Mouse (Mus musculus): ENCODE data around the gene Atic.

The Atic gene

DNA sequence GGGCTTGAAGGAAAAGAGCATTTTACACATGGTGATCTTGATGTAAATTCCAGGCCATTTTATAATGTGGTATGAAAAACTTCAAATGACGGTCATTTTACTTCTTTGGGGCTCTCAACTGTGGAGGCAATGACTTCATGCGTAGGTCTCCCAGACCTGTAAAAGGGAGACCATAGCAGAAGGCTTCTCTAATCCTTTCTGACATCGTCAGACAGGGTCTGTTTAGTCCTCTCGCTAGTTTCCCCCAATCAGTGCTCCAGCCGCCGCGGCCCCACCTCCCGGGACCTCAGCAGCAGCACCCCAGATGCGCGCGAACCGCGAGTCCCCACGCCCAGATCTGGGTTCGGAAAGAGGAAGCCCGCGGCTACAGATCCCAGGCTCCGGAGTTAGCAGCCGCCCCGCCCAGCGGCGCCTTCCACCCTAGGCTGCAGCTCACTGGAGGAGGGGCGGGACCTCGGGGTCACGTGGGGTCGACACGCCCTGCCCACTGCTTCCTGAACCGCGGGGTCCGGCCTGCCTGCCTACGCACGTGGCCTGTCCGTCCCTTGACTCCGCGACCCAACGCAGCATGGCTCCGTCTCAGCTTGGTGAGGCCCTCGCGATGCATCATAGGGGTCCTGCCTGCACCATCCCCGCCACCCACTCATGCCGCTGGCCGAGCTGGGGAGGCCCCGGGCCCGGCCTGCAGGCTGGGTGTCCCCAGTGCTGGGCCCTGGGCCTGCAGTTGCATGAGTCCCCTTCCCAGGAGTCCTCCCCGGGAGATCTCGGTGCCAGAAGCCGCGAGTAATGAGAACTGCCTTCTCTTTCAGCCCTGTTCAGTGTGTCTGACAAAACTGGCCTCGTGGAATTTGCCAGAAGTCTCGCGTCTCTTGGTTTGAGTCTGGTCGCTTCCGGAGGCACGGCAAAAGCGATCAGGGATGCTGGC, at the start of gene Atic:
Gene Atic (plus strand): TSS at position 463 of the 925 bp plus-strand sequence.
- DNase-seq (ENCODE audit: low spot score in 2 of 2): peak; percentile 71 to 78

DNA sequence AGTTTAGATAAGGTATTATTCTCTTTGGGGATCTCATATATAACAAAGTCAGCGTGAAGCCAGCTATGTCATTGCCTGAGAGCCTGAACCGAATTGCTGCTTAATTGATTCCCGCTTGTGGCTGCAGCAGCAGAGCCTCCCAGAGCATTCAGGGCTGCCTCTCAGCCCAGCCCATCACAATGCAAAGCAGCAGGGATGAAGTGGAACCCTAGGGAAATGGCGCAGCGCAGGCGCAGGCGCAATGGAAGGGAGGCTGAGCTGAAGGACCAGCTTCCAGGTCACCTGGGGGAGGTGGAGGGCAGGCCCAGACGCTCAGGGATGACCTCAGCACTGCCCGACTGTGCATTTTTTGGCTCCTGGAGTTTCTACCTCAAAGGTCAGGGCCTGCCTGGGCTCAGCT, 49.7 kb upstream of the Atic start:
- DNase-seq (ENCODE audit: low spot score in 2 of 2): no peak

DNA sequence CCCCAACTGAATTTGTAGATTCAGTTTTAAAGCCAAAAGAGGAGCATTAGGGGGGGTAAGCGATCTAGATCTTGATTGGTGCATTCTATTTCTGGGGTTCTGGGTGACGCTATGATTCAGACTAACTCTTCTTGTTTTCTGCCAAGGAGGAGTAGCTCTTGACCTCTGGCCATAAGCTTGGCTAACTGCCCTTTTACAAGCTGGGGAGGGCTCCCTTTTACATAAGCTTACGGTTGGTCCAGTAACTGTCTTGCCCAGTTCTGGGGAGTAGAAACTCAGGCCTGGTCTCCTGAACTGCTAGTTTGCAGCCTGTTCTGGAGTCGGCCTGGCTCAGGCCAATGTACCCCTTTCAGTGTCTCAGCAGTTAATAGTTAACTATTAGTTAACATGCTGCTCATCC, 41.9 kb upstream of the Atic start:
- no peak for DNase-seq (ENCODE audit: low spot score in 2 of 2)

DNA sequence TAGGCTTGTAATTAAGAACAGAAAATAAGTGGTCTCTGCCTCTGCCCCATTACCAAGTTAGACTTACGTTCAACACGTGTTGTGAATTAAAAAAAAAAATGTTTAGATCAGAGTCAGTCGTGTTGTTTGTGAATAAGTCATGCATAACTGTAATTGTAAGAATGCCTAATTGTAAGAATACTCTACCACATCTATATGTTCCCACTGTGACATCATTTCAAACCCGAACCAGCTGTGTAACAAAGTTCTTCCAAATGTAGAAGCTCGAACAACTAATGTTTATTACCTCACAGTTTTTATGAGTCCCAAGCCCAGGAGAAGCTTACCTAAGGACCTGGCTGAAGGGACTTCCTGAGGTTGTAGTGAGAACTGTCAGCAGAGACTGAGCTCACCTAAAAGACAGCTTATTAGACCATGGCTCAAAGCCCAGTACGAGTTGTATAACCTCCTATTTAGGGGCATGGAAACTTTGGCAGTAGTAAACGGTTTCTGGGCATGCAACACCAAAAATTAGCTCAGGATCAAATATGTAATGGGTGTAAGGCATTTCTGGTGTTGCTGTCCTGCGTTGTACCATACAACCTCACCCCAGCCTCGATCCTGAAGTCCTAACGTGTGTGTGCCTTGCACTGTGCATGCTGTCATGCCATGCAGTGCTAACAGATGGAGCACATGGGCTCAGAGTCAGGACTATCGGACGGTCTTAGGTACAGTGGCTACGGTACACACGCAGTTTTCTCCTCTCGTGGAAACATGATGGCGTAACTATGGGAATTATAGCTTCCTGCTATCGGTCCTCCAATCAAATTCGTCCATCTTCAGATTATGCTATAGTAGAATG, 27.9 kb upstream of the Atic start:
- DNase-seq (ENCODE audit: low spot score in 2 of 2): no peak

DNA sequence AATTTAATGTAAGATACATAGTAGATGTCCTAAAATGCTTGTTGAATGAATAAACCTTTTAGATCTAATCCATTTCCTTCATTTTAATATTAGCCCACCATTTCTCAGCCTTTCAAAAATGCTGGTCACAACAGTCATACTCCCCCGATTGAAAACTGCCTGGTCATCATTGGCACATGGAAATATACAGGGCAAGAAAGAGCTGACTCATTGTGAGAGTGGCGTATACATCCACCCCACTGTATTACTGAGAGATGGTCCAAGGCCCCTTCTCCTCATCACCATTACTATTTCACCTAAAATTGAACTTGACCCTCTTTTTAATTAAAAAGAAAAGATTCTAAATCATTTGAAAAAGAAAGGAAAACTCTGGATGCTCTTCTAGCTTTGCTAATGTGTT, 26.2 kb upstream of the Atic start:
- DNase-seq (ENCODE audit: low spot score in 2 of 2): no peak

DNA sequence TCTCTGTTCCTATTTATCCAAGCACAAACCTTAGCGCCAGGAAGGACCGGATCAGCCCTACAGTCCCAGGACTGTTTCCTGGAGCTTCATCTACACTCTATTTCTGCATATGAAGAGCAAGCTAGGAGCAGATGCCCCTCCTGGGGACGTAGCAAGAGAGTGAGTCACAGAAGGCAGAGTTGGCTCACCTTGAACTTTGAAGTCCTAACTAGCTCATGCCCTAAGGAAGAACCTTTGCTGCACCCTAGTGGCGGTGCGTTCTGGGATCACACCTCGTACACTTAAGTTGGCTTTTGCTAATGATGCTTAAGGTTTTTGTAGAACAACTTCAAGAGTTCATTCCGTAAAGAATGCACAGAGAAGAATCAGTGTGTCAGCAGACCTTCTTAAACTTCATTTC, 25.3 kb upstream of the Atic start:
- no peak for DNase-seq (ENCODE audit: low spot score in 2 of 2)

DNA sequence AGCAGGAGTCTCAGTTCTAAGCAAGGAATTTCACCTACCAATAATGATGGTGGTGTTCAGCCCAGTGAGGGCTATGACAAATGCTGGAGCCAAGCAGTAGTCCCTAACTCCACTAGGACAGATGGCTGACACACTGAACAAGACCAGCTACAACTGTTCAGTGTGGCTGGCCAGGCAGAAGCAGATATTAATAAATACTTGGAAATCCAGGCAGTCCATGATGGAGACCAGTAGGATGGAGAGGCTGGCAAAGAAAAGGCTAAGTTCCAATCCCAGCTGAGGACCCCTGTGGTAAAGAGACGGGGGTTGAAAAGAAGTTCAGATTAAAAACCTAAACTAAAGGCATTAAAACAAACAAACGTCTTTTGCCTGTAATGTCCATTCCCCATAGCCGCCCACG, 17.3 kb upstream of the Atic start:
- no peak for DNase-seq (ENCODE audit: low spot score in 2 of 2)

DNA sequence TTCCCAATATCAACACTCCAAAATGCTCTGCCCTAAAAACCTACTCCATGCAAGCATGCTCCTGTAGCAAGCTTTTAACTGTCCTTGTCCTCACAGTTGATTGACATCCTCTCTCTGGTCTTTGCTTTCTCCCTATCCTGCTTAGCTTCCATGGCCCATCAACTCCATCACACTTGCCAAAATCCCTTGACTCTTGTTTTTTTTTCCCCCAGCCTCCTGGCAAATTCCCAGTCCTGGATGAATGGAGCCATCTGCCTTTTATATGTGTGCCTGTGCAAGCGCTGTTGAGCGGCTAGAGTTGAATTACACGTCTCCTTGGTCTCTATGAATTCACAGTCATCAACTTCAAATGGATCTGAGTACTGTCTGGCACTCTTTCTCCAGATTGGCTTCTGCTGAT, 16.5 kb upstream of the Atic start:
- no peak for DNase-seq (ENCODE audit: low spot score in 2 of 2)

DNA sequence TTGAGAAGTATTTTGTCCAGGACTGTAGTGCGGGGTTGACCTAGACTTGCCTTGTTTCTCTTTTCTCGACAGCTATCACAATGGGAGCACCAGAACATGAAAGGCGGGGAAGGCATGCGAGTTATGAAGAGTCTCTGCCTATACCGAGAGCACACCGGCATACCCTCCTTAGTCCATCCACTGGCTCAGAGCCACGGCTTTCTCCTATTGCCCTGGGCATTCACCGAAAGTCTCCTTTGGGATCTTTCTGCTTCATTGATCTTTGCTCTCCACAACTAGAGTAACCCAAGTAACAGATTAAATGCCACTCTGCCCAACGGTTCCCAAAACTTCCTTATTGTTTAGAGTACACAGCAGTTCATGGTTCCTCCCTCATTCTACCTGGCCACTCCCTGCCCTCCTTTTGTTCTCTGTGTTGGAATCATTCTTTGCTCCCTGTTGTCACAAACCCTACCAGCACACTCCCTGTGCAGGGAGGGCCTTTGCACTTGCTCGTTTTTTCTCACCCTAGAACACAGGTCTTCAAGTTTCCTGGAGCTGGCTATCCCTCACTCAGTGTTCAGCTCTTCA, 6.2 kb upstream of the Atic start:
- DNase-seq (ENCODE audit: low spot score in 2 of 2): no peak

DNA sequence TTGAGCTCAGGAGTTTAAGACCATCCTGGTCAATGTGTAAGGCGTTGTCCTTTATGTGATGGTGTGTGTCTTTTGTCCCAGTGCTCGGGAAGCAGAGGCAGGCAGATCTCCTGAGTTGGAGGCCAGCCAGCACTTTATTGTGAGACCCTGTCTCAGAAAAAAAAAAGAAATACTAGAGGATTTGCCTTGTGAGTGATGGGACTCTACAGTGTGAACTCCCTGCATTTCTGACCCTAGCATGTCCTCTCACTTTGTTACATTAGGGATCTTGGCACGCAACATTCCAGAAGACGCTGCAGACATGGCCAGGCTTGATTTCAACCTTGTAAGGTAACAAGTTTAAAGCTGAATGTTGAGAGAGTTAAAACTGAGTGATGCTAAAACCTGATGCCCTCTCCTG, 3.7 kb downstream of the Atic start:
- no peak for DNase-seq (ENCODE audit: low spot score in 2 of 2)

DNA sequence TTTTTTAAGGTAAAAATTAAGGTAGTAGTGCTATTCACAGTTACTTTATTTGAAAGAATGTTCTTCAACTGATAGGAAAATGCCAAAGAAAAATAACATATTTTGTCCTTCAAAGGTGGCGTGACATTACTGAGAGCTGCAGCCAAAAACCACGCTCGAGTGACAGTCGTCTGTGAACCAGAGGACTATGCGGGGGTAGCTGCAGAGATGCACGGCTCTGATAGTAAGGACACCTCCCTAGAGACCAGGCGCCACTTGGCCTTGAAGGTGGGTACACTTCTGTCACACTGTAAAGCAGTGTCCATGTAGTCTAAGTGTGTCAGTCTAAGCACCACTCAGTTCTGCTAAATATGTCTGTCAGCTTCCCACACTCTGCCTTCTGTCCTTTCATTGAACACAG, 7.3 kb downstream of the Atic start:
- no peak for DNase-seq (ENCODE audit: low spot score in 2 of 2)

DNA sequence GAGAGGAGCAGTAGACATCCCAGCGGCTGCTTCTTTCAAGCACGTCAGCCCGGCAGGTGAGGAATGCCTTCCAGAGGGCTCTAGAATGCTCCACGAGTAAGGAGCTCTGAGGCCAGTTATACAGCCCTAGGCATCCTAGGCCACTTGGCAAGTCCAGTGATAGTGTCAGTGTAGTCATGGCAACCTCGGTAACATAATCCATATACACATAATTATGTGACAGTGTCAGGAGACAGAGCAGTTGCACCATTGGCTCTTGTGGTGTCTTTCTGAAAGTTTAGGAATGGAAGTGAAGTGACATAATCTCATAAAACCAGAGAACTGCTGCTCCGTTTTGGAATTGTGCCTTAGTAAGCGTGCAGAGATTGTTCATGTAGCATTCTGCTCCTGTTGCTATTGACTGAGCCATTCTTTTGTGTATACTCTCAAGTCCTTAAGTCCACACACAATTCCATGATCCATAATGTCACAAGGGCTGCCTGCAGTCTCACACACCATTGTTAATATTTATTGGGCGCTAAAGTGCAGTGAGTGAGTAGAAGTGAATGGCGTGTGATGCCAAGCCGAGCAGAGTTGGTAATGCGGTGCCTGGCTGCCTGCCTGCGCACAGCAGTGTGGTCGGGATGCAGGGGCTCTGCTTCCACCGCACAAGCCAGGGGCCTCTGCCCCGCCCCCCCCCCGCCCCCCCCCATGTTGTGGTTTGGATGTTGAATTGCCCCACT, 11.1 kb downstream of the Atic start:
- DNase-seq (ENCODE audit: low spot score in 2 of 2): no peak

DNA sequence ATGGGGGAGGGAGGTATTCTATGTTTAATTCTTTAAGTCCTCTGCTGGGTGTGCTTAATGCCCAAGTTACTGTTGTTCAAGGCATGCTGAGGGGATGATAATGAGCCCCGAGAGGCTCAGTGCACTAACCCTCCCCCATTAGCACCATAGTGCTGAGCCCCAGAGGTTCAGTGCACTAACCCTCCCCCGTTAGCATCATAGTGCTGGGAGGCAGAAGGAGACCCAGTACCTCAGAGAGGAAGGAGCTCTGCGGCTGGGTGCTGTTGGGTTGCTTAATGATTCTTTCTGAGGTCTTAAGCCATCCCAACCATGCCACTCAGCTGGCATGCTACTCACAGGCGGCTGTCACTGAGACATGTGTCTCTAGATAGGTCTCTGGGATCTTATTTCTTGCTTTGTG, 13.2 kb downstream of the Atic start:
- DNase-seq (ENCODE audit: low spot score in 2 of 2): no peak

DNA sequence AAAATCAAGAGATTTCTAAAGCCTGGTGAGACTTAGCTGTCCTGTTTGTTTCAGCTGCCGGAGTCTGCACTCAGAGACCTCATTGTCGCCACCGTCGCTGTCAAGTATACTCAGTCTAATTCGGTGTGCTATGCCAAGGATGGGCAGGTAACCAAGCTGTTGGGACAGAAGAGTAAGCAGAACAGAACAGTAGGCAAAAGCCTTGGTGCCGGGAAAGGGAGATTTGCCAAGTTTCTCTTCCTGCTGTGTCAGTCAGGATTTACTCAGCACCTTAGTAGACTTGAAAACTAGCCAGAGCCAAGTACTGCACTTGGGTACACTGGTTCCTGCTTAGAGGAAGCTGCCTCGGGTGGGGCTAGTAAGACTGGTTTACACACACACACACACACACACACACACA, 19.0 kb downstream of the Atic start:
- DNase-seq (ENCODE audit: low spot score in 2 of 2): no peak

DNA sequence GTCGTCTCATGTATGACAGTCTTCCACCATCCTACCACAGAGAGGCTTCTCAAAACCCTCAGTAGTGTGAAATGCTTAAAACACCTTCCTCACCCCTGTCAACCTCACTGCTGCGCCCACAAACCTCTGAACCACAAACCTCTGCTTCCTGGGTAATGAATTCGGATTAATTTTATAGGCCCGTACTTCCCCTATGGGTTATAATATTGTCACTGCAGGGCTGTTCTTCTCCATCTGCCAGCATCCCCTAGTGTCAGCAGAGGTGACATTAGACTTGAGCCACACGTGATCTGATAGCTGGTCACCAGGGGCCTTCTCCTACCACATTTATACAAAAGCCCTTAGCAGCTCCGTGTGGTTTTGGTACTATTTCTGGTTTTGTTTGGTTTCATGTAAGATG, 19.9 kb downstream of the Atic start:
- no peak for DNase-seq (ENCODE audit: low spot score in 2 of 2)

DNA sequence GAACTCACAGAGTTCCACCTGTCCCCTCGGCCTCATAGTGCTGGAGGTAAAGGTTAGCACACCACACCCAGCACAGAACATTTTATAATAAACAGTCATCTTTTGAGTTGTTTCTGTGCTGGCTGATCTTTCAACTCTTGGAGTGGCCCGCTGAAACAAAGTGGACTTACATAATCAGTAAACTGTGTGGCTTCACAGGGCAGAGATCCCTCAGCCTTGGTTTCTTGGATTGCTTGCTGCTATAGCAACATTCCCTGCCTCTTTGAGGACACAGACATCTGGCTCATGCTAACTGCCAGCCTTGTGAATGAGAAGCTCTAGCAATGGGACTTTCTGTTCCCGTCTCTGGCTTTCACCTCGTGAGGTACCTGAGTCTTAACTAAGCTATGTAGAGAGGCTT, 22.6 kb downstream of the Atic start:
- DNase-seq (ENCODE audit: low spot score in 2 of 2): no peak

DNA sequence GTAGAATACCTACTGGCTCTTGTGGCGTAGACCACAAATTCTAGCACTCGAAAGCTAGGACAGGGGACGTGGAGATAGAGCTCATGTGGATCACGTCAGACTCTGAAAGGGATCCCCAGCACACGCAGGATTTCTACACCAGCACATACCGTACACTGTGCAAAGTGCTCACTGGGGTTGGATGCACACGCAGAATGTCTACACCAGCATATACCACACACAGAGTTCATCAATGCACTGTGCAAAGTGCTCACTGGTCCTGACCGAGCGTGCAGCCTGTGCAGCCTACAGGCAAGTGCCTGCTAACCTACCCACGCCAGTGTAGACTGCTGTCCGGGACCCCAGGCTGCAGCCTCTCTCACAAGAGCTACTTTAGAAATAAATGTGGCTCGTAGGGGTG, 23.5 kb downstream of the Atic start:
- DNase-seq (ENCODE audit: low spot score in 2 of 2): no peak

DNA sequence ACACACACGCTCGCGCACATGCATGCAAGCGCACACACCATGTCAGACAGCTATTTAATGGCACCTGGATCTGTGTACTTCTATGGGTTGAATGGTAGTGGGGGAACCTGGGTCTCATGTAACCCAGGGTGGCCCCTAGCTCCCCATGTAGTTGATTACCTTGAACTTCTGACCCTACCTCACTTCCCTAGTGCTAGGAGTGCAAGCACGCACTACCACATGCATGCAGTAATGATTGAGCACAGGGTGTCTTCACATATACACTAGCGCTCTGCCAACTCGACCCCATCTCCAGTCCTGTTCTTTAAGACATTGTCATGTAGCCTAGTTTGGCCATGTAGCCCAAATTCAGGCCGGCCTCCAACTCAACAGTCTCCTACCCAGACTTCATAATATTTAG, 26.4 kb downstream of the Atic start:
- no peak for DNase-seq (ENCODE audit: low spot score in 2 of 2)

DNA sequence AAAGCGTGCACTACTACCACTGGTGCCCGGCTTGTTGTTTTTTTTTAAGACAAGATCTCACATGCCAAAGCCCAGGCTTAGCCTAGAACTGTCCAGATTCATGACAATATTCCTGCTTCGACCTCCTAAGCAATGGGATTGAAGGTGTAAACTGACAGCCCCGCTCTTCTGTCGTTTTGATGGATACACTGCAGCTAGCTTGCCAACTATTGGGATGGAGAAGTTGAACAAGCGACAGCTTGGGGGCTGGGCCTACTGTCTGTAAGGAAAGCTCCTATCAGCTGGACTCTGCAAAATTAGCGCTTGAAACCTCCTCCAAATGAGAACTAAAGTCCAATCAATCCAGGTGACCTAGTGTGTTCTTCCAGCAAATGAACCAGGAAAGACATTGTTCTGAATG, 26.9 kb downstream of the Atic start:
- DNase-seq (ENCODE audit: low spot score in 2 of 2): no peak

DNA sequence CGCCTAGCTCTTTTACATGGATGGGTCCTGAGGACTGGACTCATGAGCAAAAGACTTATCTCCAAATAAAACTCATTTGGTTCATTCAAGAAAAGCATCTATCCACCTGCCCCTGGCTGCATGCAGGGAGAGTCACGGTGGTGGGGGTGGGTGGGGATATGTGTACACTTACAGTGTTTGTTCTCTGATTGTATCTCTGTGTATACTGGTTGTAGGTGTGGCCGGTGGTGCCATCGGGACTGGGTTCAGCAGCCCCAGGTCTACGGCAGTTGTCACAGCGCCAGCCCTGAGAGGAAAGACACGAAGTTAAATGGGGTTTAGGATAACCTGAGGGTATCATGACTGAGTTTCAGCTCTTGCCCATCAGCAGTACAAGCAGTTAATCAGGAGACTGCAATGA, 29.7 kb downstream of the Atic start:
- DNase-seq (ENCODE audit: low spot score in 2 of 2): no peak

DNA sequence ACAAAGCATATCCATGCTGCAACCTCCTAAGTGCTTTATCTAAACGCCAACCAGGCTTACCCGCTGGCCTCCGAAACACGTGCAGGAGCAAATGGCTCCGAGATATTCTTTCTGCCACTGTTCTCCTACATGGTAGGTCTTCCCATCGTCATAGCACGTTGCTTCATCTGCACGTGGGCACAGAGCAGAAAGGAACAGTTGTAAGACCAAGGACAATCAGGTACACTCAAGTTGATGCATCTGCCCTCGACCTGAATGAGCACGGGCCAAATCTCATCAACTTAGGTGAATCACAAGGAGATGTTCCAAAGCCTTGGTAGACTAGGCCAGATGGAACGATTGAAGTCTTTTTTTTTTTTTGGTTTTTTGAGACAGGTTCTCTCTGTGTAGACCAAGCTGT, 33.1 kb downstream of the Atic start:
- no peak for DNase-seq (ENCODE audit: low spot score in 2 of 2)

DNA sequence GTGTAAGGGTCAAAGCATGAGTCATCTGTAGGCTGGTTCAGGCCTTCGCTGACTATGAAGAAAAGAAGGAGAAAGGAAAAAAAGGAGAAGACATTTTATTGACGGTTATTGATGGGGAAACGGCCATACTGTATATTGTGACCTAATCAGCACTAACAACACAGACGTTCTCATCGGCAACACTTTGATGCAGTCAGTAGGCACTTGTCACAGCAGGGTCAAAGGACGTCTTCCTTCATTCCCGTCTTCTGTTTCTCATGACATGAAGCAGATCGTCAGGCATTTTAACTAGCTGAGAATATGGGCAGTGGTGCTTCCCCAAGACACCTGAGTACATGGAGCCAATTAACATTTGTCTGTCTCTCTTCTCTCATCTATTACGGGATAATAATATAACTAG, 36.2 kb downstream of the Atic start:
- DNase-seq (ENCODE audit: low spot score in 2 of 2): no peak
